Mouse (Mus musculus) retina, postnatal 7 days (tissue): ENCODE measurements around the gene Tnfrsf19.

Source experiments
- DNase-seq: peaks from one replicate; pipeline ENCODE4 v3.0.0-alpha.2; 2012; ENCODE audit warnings: low read depth, low spot score

Gene Tnfrsf19

GRCm38 (mm10) chr14:61020968-61021367, 25.3 kb downstream of the Tnfrsf19 start:
- DNase-seq: no peak

GRCm38 (mm10) chr14:61019880-61020279, 26.4 kb downstream of the Tnfrsf19 start:
- no peak for DNase-seq

DNA sequence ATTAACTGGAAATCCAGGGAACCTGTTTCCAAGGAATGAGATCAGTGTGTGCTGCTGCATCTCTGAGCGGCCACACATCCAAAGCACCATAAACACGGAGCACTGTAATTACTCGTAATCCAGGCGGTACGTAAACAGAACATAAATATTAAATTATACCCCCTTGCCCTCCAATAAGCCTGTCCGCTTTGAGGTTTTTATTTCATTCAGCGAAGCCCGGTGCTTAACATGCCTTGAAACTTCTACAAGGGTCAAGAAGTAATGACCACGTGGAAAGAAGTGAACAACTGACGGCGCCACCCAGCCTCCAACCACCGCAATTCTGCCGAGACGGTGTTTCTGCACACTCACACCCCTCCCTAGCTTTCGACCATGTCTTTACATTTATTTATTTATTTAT, 31.7 kb downstream of the Tnfrsf19 start:
- DNase-seq: no peak

- DNase-seq: peak; percentile 43
Measured at GRCm38 (mm10) chr14:61012397-61012931, 33.8 kb downstream of the Tnfrsf19 start.

GRCm38 (mm10) chr14:61011621-61012174, 34.6 kb downstream of the Tnfrsf19 start:
- no peak for DNase-seq

GRCm38 (mm10) chr14:61005127-61005837, 41.0 kb downstream of the Tnfrsf19 start:
- no peak for DNase-seq

DNA sequence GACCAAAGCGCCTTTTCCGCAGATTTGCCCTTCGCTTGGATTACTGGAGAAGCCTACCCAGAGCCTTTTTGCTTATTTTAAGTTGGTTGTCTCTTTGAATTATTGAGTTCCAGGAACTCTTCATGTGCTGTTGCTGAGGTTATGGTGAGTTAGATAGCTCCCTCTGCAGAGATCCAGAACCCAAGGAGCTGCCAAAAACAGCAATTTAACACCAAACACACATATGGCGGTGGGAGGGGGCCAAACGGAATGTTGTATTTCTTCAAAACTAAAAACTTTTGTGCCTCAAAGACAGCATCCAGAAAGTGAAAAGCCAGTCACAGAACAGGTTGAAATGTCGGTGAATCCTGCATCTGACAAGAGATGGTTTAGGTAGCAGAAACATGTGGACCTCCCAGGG, 42.6 kb downstream of the Tnfrsf19 start:
- DNase-seq: no peak

DNA sequence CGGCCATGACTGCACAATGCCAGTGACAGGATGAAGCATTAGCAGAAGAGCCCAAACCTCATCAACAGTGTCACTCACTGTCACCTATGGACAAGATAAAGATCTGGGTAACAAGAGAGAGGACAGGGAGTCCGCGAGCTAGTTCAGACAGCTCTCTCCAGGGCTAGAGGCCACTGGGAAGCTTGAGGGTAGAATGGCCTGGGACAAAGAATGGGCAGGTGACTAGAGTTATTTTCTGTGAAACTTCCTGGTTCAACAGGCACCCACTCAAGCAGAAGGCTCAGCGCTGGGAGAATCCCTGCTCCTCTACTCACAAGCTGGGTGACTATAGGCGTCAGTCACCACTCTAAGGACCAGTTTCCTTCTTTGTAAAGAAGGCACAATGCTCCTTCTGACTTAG, 46.2 kb downstream of the Tnfrsf19 start:
- no peak for DNase-seq

DNA sequence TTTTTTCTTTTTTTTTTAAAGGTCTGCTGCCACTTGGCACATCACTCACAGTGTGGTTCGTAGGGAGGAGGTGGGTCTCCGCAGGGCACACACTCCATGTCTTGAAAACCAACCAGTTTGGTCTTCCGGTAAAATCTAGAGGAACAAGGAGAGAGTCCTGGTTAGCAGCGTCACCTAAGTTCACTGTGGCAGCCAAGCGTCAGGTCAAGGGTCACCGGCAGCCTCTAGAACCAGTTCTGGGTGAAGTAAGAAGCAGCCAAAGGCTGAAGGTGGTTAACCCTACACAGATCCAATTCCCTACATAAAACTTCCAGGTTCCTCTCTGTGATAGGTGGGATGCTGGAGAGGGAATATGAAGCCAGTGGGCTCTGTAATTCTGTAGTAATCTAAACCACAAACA, 49.7 kb downstream of the Tnfrsf19 start:
- no peak for DNase-seq

- DNase-seq: no peak
Measured at GRCm38 (mm10) chr14:60993506-60993905, 52.8 kb downstream of the Tnfrsf19 start.

GRCm38 (mm10) chr14:60993092-60993491, 53.2 kb downstream of the Tnfrsf19 start:
- no peak for DNase-seq

- DNase-seq: no peak
Measured at GRCm38 (mm10) chr14:60992144-60992543, 54.1 kb downstream of the Tnfrsf19 start.

DNA sequence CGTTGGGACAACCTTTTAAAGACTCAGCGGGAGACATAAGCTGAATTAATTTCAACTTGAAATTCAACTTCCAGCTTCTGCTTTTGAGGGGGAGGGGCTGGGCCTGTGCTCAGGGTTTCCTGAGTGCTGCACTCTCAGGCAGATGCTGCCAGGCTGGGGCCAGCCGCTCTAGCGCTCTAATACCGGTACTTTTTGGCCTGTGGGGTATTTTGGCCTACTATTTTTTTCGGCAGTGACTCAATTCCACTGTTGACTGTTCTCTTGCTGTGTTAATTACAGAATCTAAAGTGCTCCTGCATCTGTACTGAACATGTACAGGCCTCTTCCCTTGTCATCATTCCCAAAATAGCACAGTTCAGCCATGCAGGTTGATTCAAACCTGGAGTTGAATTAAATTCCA, 58.1 kb downstream of the Tnfrsf19 start:
- no peak for DNase-seq

- DNase-seq: no peak
Measured at GRCm38 (mm10) chr14:60986926-60987325, 59.4 kb downstream of the Tnfrsf19 start.

DNA sequence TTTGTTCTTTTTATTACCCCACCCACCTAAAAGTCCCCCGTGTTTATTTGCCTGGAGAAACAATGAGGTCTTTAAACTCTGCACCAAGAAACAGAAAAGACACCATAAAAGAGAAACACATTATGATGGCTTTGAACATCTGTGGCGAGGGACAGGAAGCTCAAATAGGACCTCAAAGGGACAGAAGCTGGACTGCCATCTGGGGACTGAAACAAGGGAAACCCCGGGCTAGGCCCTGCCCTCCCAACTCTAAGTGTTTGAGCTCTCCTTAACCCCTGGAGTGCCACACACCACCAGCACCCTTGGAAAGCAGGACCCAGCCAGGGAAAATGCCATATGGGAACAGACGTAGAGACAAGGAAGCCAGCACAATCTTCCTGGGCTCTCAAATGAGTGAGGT, 61.2 kb downstream of the Tnfrsf19 start:
- no peak for DNase-seq

DNA sequence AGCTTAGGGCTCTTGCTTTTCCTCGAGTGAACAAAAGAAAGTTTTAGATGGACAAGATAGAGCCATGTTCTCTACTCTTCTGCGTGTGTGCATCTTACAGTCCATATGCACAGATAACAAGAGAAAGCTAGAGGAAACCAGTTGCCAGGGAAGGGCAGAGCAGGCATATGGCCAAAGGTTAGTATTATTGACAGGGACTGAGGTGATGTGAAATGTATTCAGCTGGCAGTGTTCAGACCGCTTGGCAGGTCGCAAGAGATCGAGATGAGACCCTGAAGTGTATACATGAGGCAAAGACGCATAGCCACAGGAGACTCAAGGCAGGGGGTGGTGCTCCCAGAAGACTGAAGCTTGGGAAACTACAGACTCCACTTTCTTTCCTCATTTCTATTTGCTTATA, 62.0 kb downstream of the Tnfrsf19 start:
- no peak for DNase-seq

DNA sequence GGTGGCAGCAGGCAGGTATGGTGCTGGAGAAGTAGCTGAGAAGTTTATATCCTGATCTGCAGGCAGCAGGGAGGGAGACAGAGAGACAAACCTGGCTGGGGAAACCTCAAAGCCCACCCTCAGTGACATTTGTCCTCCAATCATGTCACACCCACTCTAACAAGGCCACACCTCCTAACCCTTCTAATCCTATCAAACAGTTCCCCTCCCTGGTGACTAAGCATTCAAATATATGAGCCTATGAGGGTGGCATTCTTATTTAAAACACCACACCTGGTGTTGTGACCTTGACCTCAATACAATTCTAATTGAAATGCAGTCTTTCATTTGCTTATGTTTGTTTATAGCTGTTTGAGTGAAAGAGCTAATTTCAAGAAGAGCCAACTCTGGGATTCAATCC, 64.2 kb downstream of the Tnfrsf19 start:
- DNase-seq: no peak

- DNase-seq: no peak
Measured at GRCm38 (mm10) chr14:60980244-60980887, 65.9 kb downstream of the Tnfrsf19 start.

GRCm38 (mm10) chr14:60978129-60978528, 68.2 kb downstream of the Tnfrsf19 start:
- no peak for DNase-seq

DNA sequence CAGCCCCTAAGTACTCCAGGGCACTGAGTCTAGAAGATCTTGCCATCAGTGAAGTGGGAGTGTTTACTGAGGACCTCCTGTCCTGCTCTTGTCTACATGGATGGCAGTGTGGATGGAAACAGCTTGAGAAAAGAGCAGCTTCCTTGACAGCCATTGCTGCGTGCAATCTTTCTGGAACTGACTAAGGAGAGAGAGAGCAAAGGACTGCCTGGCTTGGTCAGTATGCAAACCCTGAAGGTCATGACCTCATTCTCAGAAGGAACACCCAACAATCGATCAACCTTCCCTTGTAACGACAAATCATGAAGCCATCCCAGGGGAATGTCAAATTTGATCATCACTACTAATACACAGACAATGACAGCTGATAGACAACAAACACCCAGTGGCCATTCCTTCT, 70.1 kb downstream of the Tnfrsf19 start:
- DNase-seq: no peak

- no peak for DNase-seq
Measured at GRCm38 (mm10) chr14:60975736-60976135, 70.6 kb downstream of the Tnfrsf19 start.

DNA sequence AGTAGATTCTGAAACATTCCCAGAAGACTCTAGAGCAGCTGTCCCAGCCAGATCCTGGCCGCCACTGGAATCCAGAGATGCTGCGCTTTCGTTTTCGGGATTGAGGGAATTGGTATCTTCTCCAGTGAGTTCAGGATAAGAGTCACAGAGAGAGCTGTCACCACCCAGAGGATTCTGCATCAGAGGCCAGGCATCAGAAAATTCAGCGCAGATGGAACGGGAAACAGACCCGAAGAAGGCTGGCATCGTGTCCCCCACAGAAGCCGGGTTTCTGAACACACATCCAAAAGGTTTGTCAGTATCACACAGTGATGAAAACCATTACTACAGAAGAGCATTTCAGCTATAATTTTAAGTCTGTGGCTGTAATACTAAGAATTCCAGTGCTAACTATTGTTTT, 75.3 kb downstream of the Tnfrsf19 start:
- DNase-seq: no peak

DNA sequence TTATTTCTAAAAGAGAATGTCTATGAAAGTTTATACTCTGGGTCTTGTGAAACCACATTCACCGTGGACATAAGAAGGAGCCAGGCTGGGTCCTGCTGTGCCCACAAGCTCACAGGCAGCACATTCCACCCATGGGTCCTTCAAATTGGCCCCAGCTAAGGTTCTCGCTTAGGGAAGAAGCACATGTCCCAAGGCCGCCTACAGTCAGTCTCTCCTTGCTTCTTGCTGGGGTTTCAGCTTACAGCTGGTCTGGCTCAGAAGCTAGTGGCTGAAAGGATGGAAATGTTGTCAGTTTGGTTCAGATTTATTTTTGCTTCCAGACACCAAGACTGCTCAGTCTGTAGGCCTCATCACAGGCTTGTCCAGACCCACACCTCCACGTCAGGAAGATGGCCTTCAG, 80.2 kb downstream of the Tnfrsf19 start:
- no peak for DNase-seq
